Mouse (Mus musculus): ENCODE data around the gene Stip1. TPM values are rescaled to one million over a fixed set of nuclear protein-coding genes. Genes with fewer than 3 reads are reported as not detected.

The Stip1 gene
- polyA plus RNA-seq, 1 experiment from 2014 or later: 372 TPM

- DNase-seq (ENCODE audit: low spot score): peak; percentile 66
- peak overlapping the region; percentile 39 for H3K4me3 ChIP-seq
- no peaks in the 10 kb centered on the region for H3K36me3 ChIP-seq
- peaks cover 82% of the 10 kb centered on the region for H3K27me3 ChIP-seq (ENCODE audit: insufficient read depth, poor library complexity, severe bottlenecking)
- H3K9me3 ChIP-seq: no peaks in the 10 kb centered on the region
- 4% methylated on average over 35 of the region's 35 CpGs for WGBS
- peaks cover 96% of the 10 kb centered on the region for H3K4me1 ChIP-seq (replicated peaks)
- H3K27ac ChIP-seq: peak overlapping the region; percentile 87
These were observed 30.3 kb upstream of the Stip1 start for GRCm38 (mm10) chr19:7069781-7070763.

DNA sequence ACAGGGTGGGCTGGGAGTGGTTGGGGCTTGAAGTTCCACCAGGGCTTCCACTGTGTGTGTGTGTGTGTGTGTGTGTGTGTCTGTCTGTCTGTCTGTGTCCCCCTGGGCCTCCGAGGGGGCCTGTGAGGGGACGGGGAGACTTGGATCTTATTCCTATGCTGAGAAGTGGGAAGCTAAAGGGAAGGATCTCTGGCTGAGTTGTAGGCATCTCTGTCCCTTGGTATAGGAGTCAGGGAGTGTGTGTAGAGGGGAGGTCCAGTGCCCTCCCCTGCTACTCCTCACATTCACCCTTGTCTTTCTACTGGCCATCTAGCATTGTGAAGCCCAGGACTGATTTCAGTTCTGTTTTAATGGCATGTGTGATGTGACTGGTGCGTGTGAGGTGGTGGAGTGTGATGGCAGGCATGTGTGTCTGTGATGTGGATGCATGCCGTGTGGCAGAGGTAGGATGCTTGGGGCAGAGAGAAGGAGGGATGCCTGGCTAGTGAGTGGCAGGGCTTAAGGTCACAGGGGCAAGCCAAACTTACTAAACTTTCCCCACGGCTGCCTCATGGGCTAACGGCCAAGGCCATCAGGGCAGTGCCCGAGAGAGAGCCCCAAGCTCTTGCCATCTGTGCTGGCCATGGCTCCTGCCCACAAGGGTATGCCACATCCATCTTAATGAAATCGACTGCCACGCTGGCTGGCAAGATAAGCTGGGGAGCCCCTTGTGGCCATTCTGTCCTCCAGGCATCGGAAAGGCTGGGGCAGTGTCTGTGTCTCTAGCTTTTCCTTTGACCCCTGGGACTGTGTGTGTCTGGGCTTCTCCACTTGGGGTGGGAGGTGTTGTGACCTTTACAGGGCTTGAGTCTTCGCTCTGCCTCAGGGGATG lies 29.1 kb upstream of the Stip1 start:
- no peak for DNase-seq (ENCODE audit: low spot score)
- H3K4me3 ChIP-seq: 0 out of 2 replicates have a peak overlapping the region, but pooled peaks have one; percentile 39
- WGBS: 44% methylated on average over 11 of the region's 11 CpGs
- peaks cover 75% of the 10 kb centered on the region for H3K27me3 ChIP-seq (ENCODE audit: insufficient read depth, poor library complexity, severe bottlenecking)
- H3K27ac ChIP-seq: peak overlapping the region; percentile 87
- H3K36me3 ChIP-seq: no peaks in the 10 kb centered on the region
- H3K9me3 ChIP-seq: no peaks in the 10 kb centered on the region
- peaks cover 96% of the 10 kb centered on the region for H3K4me1 ChIP-seq (replicated peaks)

DNA sequence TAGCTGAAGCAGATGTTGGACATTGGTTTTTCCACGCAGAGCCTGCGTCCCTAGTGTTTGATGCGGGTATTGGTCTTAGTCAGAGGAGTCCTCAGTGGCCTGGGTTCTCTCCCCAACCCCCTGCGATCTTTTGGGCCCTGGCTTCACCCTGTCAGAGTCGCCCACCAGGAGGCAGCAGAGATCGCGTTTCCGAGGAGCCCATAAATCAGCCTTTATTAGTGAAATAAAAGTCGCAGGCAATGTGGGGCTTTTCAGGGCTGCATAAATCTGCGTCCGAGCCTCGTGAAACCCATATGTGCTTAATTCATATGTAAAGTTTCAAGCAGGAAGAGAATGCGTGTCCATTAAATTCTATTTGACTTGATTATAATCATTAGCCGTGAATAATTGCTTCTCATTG lies 28.4 kb upstream of the Stip1 start:
- Histone ChIP-seq H3K4me3 (peak overlapping the region; percentile 14; the same call in 1 of the 2 replicates), H3K4me1 (replicated peaks) (peaks cover 88% of the 10 kb centered on the region), H3K27ac (peak overlapping the region; percentile 87; the same call in 1 of the 2 replicates), H3K36me3 (no peaks in the 10 kb centered on the region), H3K27me3 (ENCODE audit: insufficient read depth, poor library complexity, severe bottlenecking) (peaks cover 68% of the 10 kb centered on the region), H3K9me3 (no peaks in the 10 kb centered on the region)
- DNase-seq (ENCODE audit: low spot score): peak; percentile 84
- 6% methylated on average over 14 of the region's 14 CpGs for WGBS

GRCm38 (mm10) chr19:7067344-7068050 lies 27.7 kb upstream of the Stip1 start:
- no peak for DNase-seq (ENCODE audit: low spot score)
- no peaks in the 10 kb centered on the region for H3K36me3 ChIP-seq
- peaks cover 61% of the 10 kb centered on the region for H3K27me3 ChIP-seq (ENCODE audit: insufficient read depth, poor library complexity, severe bottlenecking)
- peak overlapping the region; percentile 87 for H3K27ac ChIP-seq
- no peak overlapping the region for H3K4me3 ChIP-seq
- no peaks in the 10 kb centered on the region for H3K9me3 ChIP-seq
- peaks cover 82% of the 10 kb centered on the region for H3K4me1 ChIP-seq (replicated peaks)
- WGBS: 55% methylated on average over 20 of the region's 20 CpGs

GRCm38 (mm10) chr19:7066828-7067342 lies 27.1 kb upstream of the Stip1 start:
- peak overlapping the region; percentile 14; the same call in 1 of the 2 replicates for H3K4me3 ChIP-seq
- no peaks in the 10 kb centered on the region for H3K36me3 ChIP-seq
- no peak for DNase-seq (ENCODE audit: low spot score)
- WGBS: 45% methylated on average over 7 of the region's 8 CpGs
- peaks cover 76% of the 10 kb centered on the region for H3K4me1 ChIP-seq (replicated peaks)
- peak overlapping the region; percentile 87 for H3K27ac ChIP-seq
- H3K27me3 ChIP-seq (ENCODE audit: insufficient read depth, poor library complexity, severe bottlenecking): peaks cover 55% of the 10 kb centered on the region
- H3K9me3 ChIP-seq: no peaks in the 10 kb centered on the region

DNA sequence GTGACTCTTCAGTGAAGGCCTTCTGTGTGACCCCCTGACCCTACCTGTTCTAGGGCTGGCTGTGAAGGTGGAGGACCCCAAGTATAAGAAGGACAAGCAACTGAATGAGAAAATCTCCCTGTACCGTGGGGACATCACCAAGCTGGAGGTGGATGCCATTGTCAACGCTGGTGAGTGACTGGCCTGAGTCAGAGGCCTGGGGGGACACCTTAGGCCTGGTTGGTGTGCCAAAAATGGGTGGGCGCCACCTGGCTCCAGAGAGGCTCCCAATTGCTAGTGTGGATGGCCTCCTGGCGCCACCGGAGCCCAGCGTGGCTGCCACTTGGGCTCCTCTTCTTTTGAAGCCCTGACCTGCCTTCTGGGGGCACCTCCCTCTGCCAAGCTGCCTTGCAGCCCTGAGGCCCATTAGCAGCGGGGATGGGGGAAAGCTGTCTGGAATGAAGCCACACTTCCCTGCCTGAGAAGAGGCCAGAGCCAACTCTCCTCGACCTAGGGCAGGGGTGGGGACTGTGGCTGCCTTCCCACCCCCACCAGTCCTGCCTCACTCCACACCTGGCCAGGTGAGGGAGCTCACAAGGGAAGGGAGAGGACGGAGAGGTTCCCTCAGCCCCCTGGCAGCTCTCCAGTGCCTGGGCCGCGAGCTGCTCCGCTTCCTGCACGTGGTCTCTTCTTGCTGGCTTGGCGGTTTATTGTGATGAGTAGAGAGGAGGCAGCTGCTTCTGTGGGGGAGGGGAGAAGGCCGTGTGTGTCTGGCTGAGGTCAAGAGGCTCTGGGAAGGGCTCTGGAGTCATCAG lies 26.5 kb upstream of the Stip1 start:
- WGBS: 39% methylated on average over 15 of the region's 15 CpGs
- H3K27me3 ChIP-seq (ENCODE audit: insufficient read depth, poor library complexity, severe bottlenecking): peaks cover 55% of the 10 kb centered on the region
- H3K4me1 ChIP-seq (replicated peaks): peaks cover 69% of the 10 kb centered on the region
- DNase-seq (ENCODE audit: low spot score): peak; percentile 72
- peak overlapping the region; percentile 14 for H3K4me3 ChIP-seq
- H3K9me3 ChIP-seq: no peaks in the 10 kb centered on the region
- peak overlapping the region; percentile 87 for H3K27ac ChIP-seq
- H3K36me3 ChIP-seq: no peaks in the 10 kb centered on the region

- WGBS: 4% methylated on average over 3 of the region's 3 CpGs
- peaks cover 58% of the 10 kb centered on the region for H3K27me3 ChIP-seq (ENCODE audit: insufficient read depth, poor library complexity, severe bottlenecking)
- no peaks in the 10 kb centered on the region for H3K36me3 ChIP-seq
- H3K4me3 ChIP-seq: no peak overlapping the region
- H3K27ac ChIP-seq: no peak overlapping the region
- peak; percentile 88 for DNase-seq (ENCODE audit: low spot score)
- peaks cover 58% of the 10 kb centered on the region for H3K4me1 ChIP-seq (replicated peaks)
- no peaks in the 10 kb centered on the region for H3K9me3 ChIP-seq
These were observed 24.8 kb upstream of the Stip1 start for GRCm38 (mm10) chr19:7064571-7064970.

DNA sequence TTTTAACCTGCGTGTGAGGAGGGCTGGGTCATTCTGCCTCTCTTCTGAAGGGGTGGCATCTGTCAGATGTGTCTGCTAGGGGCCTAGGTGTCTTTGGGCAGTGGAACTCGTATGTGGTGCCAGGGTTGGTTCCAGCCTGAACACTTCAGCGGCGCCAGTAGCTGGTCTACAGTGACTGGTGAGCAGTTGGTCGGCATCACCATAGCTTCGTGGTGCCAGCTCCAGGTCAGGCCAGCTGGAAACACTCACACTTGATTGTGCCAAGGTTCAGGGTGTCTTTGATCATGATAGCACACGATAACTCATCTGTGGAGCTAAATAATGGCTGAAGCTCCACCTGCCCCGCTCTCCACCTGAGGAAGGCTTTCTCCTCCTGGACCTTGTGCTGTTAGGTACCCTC lies 23.1 kb upstream of the Stip1 start:
- H3K4me3 ChIP-seq: no peak overlapping the region
- WGBS: 91% methylated on average over 8 of the region's 8 CpGs
- peaks cover 51% of the 10 kb centered on the region for H3K4me1 ChIP-seq (replicated peaks)
- no peaks in the 10 kb centered on the region for H3K36me3 ChIP-seq
- peaks cover 62% of the 10 kb centered on the region for H3K27me3 ChIP-seq (ENCODE audit: insufficient read depth, poor library complexity, severe bottlenecking)
- DNase-seq (ENCODE audit: low spot score): no peak
- no peak overlapping the region for H3K27ac ChIP-seq
- H3K9me3 ChIP-seq: no peaks in the 10 kb centered on the region

GRCm38 (mm10) chr19:7062110-7062509 lies 22.3 kb upstream of the Stip1 start:
- Histone ChIP-seq H3K27me3 (ENCODE audit: insufficient read depth, poor library complexity, severe bottlenecking) (peaks cover 58% of the 10 kb centered on the region), H3K27ac (no peak overlapping the region), H3K36me3 (no peaks in the 10 kb centered on the region), H3K4me1 (replicated peaks) (peaks cover 51% of the 10 kb centered on the region), H3K9me3 (no peaks in the 10 kb centered on the region), H3K4me3 (no peak overlapping the region)
- 81% methylated on average over 5 of the region's 5 CpGs for WGBS
- no peak for DNase-seq (ENCODE audit: low spot score)

DNA sequence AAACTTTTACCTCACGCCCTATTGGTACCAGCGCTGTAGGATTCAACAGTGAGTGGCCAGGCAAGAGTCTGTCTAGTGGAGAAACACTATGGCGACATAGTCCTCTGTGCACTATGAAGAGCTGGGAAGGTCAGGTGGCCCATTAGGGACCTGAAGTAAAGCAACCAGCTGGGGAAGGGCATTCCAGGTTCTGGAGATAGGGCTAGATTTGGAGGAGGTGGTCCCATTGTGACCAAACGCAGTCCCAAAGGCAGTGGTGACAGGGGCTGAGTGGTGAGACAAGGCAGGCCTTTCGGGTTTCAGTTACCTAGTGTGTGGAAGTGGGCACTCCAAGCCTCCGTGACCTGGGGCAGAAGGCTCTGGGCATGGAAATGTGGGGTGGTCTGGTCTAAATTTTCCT lies 18.8 kb upstream of the Stip1 start:
- 56% methylated on average over 6 of the region's 6 CpGs for WGBS
- no peak for DNase-seq (ENCODE audit: low spot score)
- Histone ChIP-seq H3K4me3 (peak overlapping the region; percentile 79), H3K9me3 (no peaks in the 10 kb centered on the region), H3K27ac (peak overlapping the region; percentile 79), H3K4me1 (replicated peaks) (peaks cover 34% of the 10 kb centered on the region), H3K36me3 (no peaks in the 10 kb centered on the region), H3K27me3 (ENCODE audit: insufficient read depth, poor library complexity, severe bottlenecking) (peaks cover 57% of the 10 kb centered on the region)

GRCm38 (mm10) chr19:7057722-7058207 lies 18.0 kb upstream of the Stip1 start:
- Histone ChIP-seq H3K4me1 (replicated peaks) (peaks cover 34% of the 10 kb centered on the region), H3K36me3 (no peaks in the 10 kb centered on the region), H3K27ac (peak overlapping the region; percentile 79), H3K9me3 (no peaks in the 10 kb centered on the region), H3K4me3 (peak overlapping the region; percentile 79), H3K27me3 (ENCODE audit: insufficient read depth, poor library complexity, severe bottlenecking) (peaks cover 57% of the 10 kb centered on the region)
- DNase-seq (ENCODE audit: low spot score): peak; percentile 92
- WGBS: 0% methylated on average over 15 of the region's 15 CpGs
